Mouse (Mus musculus): ENCODE data around the gene Aqp6.

DNA sequence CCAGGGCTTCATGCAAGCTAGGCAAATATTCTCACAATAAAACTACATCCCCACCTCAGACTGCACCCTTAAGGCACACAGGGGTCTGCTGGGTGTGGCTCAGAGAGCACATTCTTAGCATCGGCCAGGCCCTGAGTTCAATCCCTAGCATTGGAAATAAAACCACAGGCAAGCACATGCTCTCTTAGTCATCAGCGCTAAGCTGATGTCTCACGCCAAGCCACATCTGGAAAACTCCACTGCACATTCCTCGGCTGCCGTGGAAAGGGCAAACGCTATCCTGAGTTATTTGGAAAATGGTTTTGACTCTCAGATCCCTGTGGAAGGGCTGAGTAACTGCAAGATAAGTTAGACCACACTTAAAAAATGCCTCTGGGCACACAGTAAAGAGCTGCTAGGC lies 47.4 kb upstream of the Aqp6 start:
- TF ChIP-seq CHD2 (IDR thresholded peaks at IDR 0.05; ENCODE audit: low read depth, low read length) (no peak), ZNF384 (IDR thresholded peaks at IDR 0.05; ENCODE audit: low read depth, low read length) (no peak), ZC3H11A (IDR thresholded peaks at IDR 0.05; ENCODE audit: borderline replicate concordance, low read depth, low read length) (no peak), MAFK (IDR thresholded peaks at IDR 0.05; ENCODE audit: insufficient read depth, low read depth, low read length) (no peak)

Data from ES-E14 (cell line).